Mouse (Mus musculus) mature B cell (primary cell): ENCODE data around the gene Slc25a34.

Experiments
- in situ Hi-C: fragments of 300-500 bp; cut with MboI; formaldehyde crosslinking; loops from 2 replicates; pipeline ENCODE4 v1.14.3; 2019

Gene Slc25a34

DNA sequence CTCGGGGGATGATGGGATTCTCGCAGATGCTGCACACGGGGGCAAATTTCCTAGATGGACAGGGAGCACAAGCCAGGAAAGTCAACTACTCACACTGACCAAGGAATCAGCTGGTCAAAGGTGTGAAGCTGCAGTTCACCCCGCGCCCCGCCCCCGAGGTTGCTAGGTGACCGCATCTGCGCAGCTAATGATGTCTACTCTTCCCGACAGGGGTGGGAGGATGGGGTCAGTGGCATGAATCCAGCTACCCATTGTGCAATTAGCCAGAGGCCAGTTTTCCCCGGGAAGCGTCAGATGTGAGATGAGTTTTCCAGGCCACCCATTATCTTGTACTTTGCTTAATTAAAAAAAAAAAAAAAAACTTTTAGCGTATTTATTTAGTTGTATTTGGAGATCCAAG is 42.6 kb downstream of the Slc25a34 start:
- in situ Hi-C loops, result no loop called here

DNA sequence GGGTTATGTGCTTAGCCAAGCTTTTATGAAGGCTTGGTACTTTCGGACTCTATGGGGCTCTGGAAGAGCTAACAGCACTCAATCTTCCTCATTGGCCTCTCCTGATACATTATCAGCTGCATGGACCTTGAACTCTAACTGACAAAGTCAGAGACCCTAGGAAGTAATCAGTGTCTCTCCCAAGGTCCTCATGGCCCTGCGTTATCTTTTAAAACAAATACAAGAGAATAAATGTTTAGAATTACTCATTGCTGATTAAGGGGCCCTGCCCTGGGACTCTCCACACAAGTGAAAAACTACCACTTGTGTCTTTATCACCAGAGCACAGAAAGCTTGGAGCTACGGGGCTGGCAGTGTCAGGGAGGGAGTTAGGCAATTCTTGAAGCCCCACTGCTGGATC is 44.8 kb downstream of the Slc25a34 start:
- in situ Hi-C loops, result no loop called here

DNA sequence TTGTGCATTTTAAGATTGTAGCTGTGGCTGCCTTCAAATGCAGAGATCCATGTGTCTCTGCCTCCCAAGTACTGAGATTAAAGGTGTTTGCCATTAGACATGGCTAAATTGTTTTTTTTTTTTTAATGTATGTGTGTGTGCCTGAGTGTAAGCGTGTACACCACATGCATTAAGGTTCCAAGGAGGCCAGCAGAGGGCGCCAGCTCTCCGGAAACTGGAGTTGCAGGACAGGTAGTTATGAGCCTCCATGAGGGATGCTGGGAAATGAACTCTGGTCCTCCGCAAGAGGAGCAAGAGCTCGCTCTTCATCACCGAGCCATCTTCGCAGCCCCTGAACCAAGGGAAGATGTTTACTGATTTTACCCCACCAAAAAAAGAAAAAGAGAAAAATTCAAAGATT is 46.7 kb downstream of the Slc25a34 start:
- in situ Hi-C loops, result no loop called here

DNA sequence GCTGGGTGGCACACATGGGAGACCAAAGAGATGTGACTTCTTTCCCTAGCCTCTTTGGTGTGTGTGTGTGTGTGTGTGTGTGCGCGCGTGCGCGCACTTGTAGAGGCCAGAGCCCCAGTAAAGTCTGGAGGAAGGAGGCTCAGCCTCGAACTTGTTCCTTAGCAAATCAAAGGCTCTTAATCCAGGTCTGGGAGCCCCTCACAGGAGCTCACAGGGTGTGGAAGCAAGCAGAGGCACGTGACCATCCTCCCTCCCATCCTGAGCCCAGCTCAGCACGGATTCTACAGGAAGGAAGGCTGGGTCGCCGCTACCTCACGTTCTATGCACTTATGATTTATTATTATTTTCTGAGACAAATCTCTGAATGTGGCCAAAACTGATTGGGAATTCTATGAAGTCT is 47.2 kb downstream of the Slc25a34 start:
- in situ Hi-C loops, result no loop called here

DNA sequence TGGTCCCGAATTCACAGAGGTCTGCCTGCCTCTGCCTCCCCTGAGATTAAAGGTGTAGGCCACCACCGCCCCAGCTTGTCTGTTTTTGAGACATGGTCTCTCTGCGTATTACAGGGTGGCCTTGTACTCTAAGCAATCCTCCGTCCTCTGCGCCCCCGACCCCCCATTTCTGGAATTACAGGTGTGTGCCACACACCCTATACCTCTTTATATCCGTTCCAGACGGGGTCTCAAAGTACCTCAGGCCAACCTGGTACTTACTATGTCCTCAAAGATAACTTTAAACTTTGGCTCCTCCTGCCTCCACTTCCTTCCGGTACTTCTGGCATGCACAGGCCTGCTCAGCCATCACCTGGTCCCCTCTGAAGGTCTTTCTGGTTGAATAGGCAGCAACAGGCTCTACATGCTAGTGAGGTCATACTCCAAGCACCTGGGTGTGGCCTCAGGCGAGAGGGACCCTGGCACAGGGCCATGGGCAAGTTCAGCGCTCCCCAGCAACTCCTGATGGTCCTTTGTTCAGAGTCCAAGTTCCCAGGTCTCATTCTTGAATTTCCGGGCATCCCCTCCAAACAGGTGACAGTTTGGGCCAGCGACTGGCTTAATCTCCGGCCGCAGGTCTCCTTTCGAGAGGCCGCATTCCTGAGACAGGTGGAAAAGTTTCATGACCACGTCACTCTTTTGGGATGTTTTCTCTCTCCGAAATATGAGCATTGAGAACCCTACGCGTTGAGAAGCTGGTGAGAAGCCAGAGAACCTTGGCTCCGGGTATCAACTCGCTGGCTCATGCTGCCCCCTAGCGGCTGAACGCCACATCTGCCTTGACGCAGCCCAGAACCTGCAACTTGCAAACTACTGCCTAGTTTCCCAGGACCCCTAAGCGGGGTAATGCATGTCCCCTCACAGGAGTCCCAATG is 48.6 kb downstream of the Slc25a34 start:
- in situ Hi-C loops, result no loop called here

DNA sequence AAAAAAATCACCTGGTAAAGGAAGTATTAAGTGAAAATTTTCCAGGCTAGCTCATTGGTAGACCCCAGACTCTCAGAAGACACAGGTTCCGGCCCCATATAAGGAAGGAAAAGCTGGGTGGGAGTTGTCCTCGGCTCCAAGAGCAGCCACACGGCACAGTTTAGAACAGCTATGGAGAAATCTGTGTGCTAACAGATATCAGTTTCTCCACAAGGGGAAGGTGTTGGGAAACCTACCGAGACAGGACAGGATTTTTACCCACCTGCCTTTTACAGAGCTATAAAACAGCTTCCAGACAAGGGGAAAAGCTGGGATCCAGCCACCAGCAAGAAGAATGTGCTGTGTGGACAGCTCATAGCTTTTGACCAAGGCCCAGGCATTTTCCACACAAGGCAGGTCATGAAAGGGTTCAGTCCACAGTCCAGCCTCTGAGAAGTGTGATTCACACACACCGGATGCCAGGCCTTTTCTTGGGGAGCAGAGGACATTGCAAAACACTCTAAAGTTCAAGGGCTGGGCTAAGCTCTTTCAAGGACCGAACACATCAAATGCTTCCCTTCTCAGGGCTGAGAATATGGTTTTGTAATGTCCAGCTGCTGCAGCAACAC is 50.2 kb downstream of the Slc25a34 start:
- in situ Hi-C loops, result no loop called here

DNA sequence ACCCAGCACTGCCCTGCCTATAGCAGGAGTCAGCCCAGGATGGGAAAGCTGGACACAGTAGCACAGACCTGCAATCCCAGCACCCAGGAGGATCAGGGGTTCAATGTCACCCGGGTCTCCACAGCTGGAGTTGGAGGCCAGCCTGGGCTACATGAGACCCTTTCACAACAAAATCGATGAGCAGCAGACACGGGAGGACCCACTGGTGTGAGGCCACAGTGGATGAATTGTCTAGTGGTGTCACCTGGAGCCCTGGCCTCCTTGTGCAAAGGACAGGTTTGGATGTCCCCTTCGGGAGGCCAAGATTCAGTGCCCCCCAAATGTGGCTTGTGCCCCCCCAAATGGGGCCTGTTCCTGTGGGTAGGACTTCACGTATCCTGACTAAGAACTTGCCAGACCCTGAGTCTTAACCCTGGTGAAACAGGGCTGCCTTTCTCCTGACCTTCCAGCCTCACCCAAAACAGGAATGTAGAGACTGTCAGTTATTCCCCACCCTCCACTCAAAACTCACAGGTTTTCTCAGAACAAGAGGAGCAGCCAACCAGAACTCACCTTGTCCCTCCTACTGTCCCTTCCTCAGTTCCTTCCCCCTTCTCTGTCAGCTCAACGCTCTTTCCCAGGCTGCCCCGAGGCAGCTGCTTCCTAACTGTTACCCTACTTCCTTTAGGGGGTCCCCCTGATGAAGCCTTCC is 50.8 kb downstream of the Slc25a34 start:
- in situ Hi-C loops, result no loop called here

DNA sequence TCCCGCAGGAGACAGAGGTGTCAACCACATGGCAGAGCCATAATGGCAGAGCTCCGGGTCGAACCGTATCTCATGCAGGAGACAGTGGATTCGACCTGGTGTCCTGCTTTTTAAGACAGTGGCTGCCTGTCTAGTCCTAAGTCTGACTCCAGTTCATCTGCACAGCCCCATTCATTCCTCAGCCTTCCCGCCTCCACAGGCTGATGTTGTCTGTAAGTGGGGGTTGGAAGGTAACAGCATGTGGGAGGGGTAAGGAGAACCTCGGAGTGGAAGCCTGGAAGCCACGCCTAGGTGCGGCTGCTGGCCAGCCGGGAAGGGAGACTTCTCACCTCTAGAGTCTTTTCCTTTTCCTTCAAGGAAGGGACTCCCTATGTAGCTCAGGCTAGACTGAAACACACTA is 51.7 kb downstream of the Slc25a34 start:
- in situ Hi-C loops, result no loop called here

DNA sequence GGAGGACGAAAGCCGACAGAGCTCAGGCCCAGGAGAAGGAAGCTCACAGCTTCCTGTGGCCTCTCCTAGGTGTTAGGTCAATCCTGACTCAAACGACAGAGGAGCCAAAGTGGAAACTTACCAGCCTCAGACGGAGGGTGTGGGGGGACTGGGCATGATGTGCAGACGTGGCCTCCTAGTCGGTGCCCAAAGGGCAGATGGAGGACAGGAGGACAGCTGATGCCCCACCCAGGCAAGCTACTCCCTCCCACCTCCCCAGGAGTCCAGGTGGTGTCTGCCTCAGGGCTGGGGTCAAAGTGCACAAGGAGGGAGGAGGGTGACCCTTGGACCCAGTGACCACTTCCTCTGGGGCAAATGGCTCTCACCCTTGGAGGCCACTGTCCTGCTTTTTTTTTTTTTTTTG is 52.3 kb downstream of the Slc25a34 start:
- in situ Hi-C loops, result no loop called here

DNA sequence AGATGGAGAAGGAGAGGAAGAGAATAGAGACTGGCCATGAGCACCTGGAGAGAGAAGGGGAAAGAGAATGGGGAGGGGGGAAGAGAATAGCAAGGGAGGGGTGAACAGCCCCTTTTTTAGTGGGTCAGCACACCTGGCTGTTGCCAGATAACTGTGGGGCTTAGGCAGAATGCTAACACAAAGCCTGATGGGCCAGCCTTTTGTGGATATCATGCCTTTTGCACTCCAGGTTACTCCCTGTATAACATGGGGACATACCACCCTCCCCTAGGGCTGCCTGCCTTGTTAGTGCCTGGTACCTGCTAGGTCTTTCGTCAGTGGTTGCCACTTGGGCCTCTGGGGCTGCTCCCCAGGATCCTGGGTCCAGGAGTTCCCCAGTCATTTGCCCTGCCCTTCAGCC is 52.8 kb downstream of the Slc25a34 start:
- in situ Hi-C loops, result no loop called here

DNA sequence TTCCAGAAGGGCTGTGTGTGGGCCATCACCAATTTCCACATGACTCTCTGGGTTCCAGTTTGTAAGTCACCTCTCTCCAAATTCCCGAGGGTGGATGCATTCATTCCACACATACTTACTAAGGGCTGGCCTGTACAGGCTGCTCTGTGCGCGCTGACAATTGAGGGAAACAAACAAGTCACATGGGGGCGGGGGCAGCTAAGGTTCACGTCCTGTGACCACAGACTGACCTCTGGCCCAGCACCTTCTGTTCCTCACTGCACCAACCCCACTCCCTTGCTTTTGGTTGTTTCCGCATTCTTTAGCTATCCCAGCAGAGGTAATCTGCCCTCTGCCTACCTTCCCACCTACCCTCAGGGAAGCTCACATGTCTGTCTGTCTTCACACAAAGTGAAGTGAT is 53.6 kb downstream of the Slc25a34 start:
- in situ Hi-C loops, result no loop called here

DNA sequence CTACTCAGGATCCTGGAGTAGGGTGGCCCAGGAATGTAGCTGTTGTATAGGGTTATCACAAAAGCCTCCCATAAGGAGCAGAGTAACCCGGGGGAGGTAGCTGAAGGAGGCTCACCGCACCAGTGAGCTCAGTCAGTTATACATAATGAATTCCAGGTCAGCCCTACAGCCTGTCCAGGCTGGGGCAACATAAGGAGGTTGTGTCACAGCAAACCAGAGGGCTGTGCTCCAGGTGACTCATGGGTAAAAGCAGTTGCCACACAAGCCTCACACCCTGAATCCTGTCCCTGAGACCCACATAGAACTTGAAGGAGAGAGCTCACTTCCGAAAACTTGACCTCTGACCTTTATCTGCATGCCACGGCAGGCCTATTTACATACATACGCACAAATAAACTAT is 54.7 kb downstream of the Slc25a34 start:
- in situ Hi-C loops, result loop anchor here (10.0 kb wide), 1 partner anchor 134 kb away; the partner anchor contains the start of gene Srarp
